Mouse (Mus musculus) embryonic facial prominence, embryonic 10.5 days (tissue): ENCODE measurements at regions not wholly inside any gene's neighbourhood (a gene's known extent, or its start where the extent isn't known, plus 50 kb on each side); places are given as distances from the start of the nearest gene placed in this dataset.
"Not testable (repeated sequence)": the region's sequence is repeated elsewhere in the genome, so short reads cannot be mapped to it uniquely, and the experiment has no call there.

ENCODE experiments used
- DNase-seq: peaks from one replicate; pipeline ENCODE4 v3.0.0-alpha.2; 2017; ENCODE audit warnings: low spot score
- H3K27ac ChIP-seq: fragments of 300-500 bp; sonication (generic); replicated peaks from 2 replicates; pipeline ENCODE4 v1.5.1; 2016; ENCODE audit warnings: mild to moderate bottlenecking
- H3K27me3 ChIP-seq: fragments of 300-500 bp; sonication (generic); replicated peaks from 2 replicates; pipeline ENCODE4 v1.6.1; 2016; ENCODE audit warnings: low read depth, mild to moderate bottlenecking; ENCODE audit not compliant: poor library complexity, severe bottlenecking
- H3K36me3 ChIP-seq: fragments of 300-500 bp; sonication (generic); replicated peaks from 2 replicates; pipeline ENCODE4 v1.6.1; 2016; ENCODE audit warnings: mild to moderate bottlenecking, moderate library complexity
- H3K4me1 ChIP-seq: fragments of 300-500 bp; sonication (generic); 2 replicates; pipeline ENCODE4 v1.6.1; 2016
- H3K4me3 ChIP-seq: fragments of 300-500 bp; sonication (generic); 2 replicates; pipeline ENCODE4 v1.5.1; 2016; ENCODE audit warnings: mild to moderate bottlenecking, moderate library complexity
- H3K9me3 ChIP-seq: fragments of 300-500 bp; sonication (generic); 2 replicates; pipeline ENCODE4 v1.6.1; 2016; ENCODE audit warnings: mild to moderate bottlenecking
- whole genome bisulfite sequencing: fragments of 180-500 bp; shearing (Covaris S2); methylation state at CpG from one replicate; pipeline ENCODE4 v1.1.7; 2016; 5-methylcytosine and 5-hydroxymethylcytosine counted together

GRCm38 (mm10) chr5:96898120-96898672 lies 99.3 kb upstream of the Bmp2k start:
- Histone ChIP-seq H3K27ac (no peak overlapping the region), H3K9me3 (no peaks in the 10 kb centered on the region), H3K4me1 (no peaks in the 10 kb centered on the region), H3K27me3 (no peaks in the 10 kb centered on the region), H3K4me3 (no peak overlapping the region), H3K36me3 (no peaks in the 10 kb centered on the region)
- WGBS, result 74% methylated on average over 8 of the region's 8 CpGs
- DNase-seq, result no peak

GRCm38 (mm10) chr5:96898695-96899094 lies 98.8 kb upstream of the Bmp2k start:
- no peak for DNase-seq
- Histone ChIP-seq H3K36me3 (no peaks in the 10 kb centered on the region), H3K4me3 (no peak overlapping the region), H3K9me3 (no peaks in the 10 kb centered on the region), H3K4me1 (no peaks in the 10 kb centered on the region), H3K27ac (no peak overlapping the region), H3K27me3 (no peaks in the 10 kb centered on the region)
- 82% methylated on average over 5 of the region's 5 CpGs for WGBS

GRCm38 (mm10) chr5:96905572-96906271 lies 91.8 kb upstream of the Bmp2k start:
- H3K4me1 ChIP-seq, result peaks cover 7% of the 10 kb centered on the region; the same call in 1 of the 2 replicates
- H3K27me3 ChIP-seq, result no peaks in the 10 kb centered on the region
- no peak overlapping the region for H3K27ac ChIP-seq
- no peaks in the 10 kb centered on the region for H3K36me3 ChIP-seq
- 41% methylated on average over 17 of the region's 17 CpGs for WGBS
- no peak overlapping the region for H3K4me3 ChIP-seq
- peak; percentile 36 for DNase-seq
- H3K9me3 ChIP-seq, result no peaks in the 10 kb centered on the region

GRCm38 (mm10) chr5:96908371-96908770 lies 89.1 kb upstream of the Bmp2k start:
- not testable (repeated sequence) for DNase-seq, H3K27me3 ChIP-seq, H3K36me3 ChIP-seq, H3K4me3 ChIP-seq, H3K9me3 ChIP-seq, H3K27ac ChIP-seq
- peaks cover 16% of the 10 kb centered on the region for H3K4me1 ChIP-seq
- 96% methylated on average over 2 of the region's 2 CpGs for WGBS

- H3K27ac ChIP-seq, result no peak overlapping the region
- 73% methylated on average over 6 of the region's 6 CpGs for WGBS
- peaks cover 23% of the 10 kb centered on the region for H3K4me1 ChIP-seq
- DNase-seq, result no peak
- H3K36me3 ChIP-seq, result no peaks in the 10 kb centered on the region
- no peaks in the 10 kb centered on the region for H3K27me3 ChIP-seq
- H3K9me3 ChIP-seq, result no peaks in the 10 kb centered on the region
- H3K4me3 ChIP-seq, result no peak overlapping the region
Observed at GRCm38 (mm10) chr5:96909218-96909617, 88.3 kb upstream of the Bmp2k start.

GRCm38 (mm10) chr5:96911550-96912253 lies 85.8 kb upstream of the Bmp2k start:
- H3K36me3 ChIP-seq, result no peaks in the 10 kb centered on the region
- DNase-seq, result peak; percentile 26

GRCm38 (mm10) chr5:96912254-96912635 lies 85.2 kb upstream of the Bmp2k start:
- H3K4me1 ChIP-seq, result peaks cover 17% of the 10 kb centered on the region
- no peak for DNase-seq
- H3K9me3 ChIP-seq, result no peaks in the 10 kb centered on the region
- WGBS, result 81% methylated on average over 4 of the region's 4 CpGs
- no peak overlapping the region; the same call in 1 of the 2 replicates for H3K27ac ChIP-seq
- no peak overlapping the region for H3K4me3 ChIP-seq
- no peaks in the 10 kb centered on the region for H3K36me3 ChIP-seq
- no peaks in the 10 kb centered on the region for H3K27me3 ChIP-seq

More at GRCm38 (mm10) chr5:96911550-96912253, 85.8 kb upstream of the Bmp2k start:
- 70% methylated on average over 13 of the region's 13 CpGs for WGBS
- Histone ChIP-seq H3K4me1 (peaks cover 16% of the 10 kb centered on the region), H3K27me3 (no peaks in the 10 kb centered on the region), H3K9me3 (no peaks in the 10 kb centered on the region), H3K27ac (peak overlapping the region; percentile 6; the same call in 1 of the 2 replicates), H3K4me3 (no peak overlapping the region)

- H3K27me3 ChIP-seq, result no peaks in the 10 kb centered on the region
- DNase-seq, result no peak
- no peak overlapping the region for H3K4me3 ChIP-seq
- H3K36me3 ChIP-seq, result no peaks in the 10 kb centered on the region
- no peaks in the 10 kb centered on the region for H3K9me3 ChIP-seq
- 75% methylated on average over 4 of the region's 4 CpGs for WGBS
- no peak overlapping the region for H3K27ac ChIP-seq
- peaks cover 22% of the 10 kb centered on the region for H3K4me1 ChIP-seq
Observed at GRCm38 (mm10) chr5:96912781-96913180, 84.7 kb upstream of the Bmp2k start.

- no peak overlapping the region for H3K4me3 ChIP-seq
- peaks cover 25% of the 10 kb centered on the region for H3K4me1 ChIP-seq
- no peaks in the 10 kb centered on the region for H3K27me3 ChIP-seq
- no peak overlapping the region for H3K27ac ChIP-seq
- H3K36me3 ChIP-seq, result no peaks in the 10 kb centered on the region
- whole genome bisulfite sequencing, result 25% methylated on average over 1 of the region's 1 CpGs
- no peak for DNase-seq
- no peaks in the 10 kb centered on the region for H3K9me3 ChIP-seq
Observed at GRCm38 (mm10) chr5:96913711-96914110, 83.8 kb upstream of the Bmp2k start.

GRCm38 (mm10) chr5:96914696-96915404 lies 82.6 kb upstream of the Bmp2k start:
- H3K4me1 ChIP-seq, result peaks cover 25% of the 10 kb centered on the region
- no peaks in the 10 kb centered on the region for H3K27me3 ChIP-seq
- 92% methylated on average over 4 of the region's 4 CpGs for WGBS
- no peaks in the 10 kb centered on the region for H3K9me3 ChIP-seq
- no peak overlapping the region for H3K27ac ChIP-seq
- H3K4me3 ChIP-seq, result no peak overlapping the region
- no peaks in the 10 kb centered on the region for H3K36me3 ChIP-seq
- DNase-seq, result no peak

- DNase-seq, result no peak
- no peaks in the 10 kb centered on the region for H3K36me3 ChIP-seq
- peaks cover 21% of the 10 kb centered on the region for H3K4me1 ChIP-seq
- H3K27me3 ChIP-seq, result no peaks in the 10 kb centered on the region
- no peak overlapping the region for H3K4me3 ChIP-seq
- H3K27ac ChIP-seq, result no peak overlapping the region
- 81% methylated on average over 6 of the region's 6 CpGs for WGBS
- H3K9me3 ChIP-seq, result no peaks in the 10 kb centered on the region
Observed at GRCm38 (mm10) chr5:96916897-96917296, 80.6 kb upstream of the Bmp2k start.

- no peak for DNase-seq
- no peaks in the 10 kb centered on the region for H3K36me3 ChIP-seq
- peak overlapping the region; percentile 54; the same call in 1 of the 2 replicates for H3K27ac ChIP-seq
- peaks cover 21% of the 10 kb centered on the region for H3K4me1 ChIP-seq
- no peaks in the 10 kb centered on the region for H3K27me3 ChIP-seq
- H3K4me3 ChIP-seq, result no peak overlapping the region
- 48% methylated on average over 10 of the region's 10 CpGs for WGBS
- H3K9me3 ChIP-seq, result no peaks in the 10 kb centered on the region
Observed at GRCm38 (mm10) chr5:96917596-96918258, 79.8 kb upstream of the Bmp2k start.
